Mouse (Mus musculus) large intestine, adult 2 months (tissue): ENCODE results near the gene Inpp1. TPM values are rescaled to one million over a fixed set of nuclear protein-coding genes. Genes with fewer than 3 reads are reported as not detected.

Source experiments
- DNase-seq: peaks from one replicate; pipeline ENCODE4 v3.0.0-alpha.2; 2012; ENCODE audit warnings: low read depth, low spot score
- WGBS: fragments of 180-500 bp; shearing (Covaris S2); methylation state at CpG from one replicate; pipeline ENCODE4 v1.1.7; 2018; 5-methylcytosine and 5-hydroxymethylcytosine counted together
- polyA plus RNA-seq: library from polyadenylated mRNA; depleted of rRNA; stranded (reverse); fragments of >200 nt; gene quantifications from 2 replicates; pipeline ENCODE4 v1.2.3, GENCODE M21; 2012; rRNA removed

Gene Inpp1
- polyA plus RNA-seq = 6.5 and 13.4 TPM in 2 replicates

DNA sequence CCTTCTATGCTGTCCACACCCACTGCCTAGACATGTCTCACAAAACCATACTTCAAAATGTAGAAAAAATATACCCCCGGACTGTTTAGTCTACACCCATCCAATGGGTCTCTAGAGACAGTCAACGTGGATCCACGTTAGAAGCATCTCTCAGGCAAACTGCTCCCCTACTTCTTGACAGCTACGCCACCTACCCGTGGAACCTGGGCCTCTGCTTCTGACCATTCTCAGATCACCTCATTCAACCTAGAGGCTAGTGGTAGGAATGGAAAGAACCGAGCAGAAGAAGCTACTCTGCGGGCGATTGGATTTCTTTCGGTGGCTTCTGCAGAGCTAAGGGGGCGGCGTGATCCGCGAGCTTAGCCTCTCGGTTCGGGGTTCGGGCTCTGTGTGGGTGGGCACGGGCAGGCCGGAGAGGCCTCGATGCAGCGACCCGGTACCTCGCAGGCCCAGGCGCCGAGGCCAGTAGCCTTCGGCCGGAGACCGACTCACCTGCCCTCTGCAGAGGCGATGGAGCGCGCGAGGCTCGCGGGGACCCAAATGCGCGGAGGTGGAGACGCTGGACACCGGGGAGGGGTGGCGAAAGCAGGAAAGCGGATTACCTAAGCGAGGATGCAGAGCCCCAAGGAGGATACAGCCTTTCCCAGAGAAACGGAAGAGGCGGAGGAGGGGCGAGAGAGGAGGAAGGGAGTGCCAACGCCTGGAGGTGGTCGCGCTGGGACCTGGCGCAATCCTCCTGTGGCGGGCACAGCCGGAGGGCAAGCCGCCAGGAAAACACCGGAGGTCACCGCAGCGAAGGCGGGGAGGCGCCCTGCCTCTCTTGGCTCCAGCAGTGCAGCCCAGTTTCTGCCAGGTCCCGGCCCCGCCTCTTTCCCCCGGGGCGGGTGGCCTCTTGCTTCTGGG lies at the start of gene Inpp1:
Gene Inpp1 (minus strand): TSS at position 779 of the 903 bp plus-strand sequence.
- under 1% methylated on average over 59 of the region's 59 CpGs for WGBS
- no peak for DNase-seq

DNA sequence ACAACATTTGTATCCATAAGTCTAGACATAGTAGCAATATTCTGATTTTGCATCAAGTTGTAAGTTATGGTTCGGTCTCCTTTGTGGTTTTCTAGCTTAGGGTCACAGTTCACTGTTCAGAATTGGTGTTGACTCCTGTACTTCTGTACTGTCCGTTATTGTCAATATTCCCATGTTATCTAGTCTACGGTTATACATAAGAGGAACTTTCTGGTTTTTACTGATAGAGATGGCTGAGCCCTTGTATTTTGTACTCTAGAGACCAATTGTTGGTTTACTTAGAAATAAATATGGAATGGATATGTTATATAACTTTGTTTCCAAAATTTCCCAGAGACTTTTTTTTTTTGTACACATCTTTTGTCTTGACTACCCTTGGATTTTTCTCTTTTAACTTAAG lies 48.5 kb upstream of the Inpp1 start:
- WGBS = 96% methylated on average over 3 of the region's 3 CpGs
- no peak for DNase-seq

DNA sequence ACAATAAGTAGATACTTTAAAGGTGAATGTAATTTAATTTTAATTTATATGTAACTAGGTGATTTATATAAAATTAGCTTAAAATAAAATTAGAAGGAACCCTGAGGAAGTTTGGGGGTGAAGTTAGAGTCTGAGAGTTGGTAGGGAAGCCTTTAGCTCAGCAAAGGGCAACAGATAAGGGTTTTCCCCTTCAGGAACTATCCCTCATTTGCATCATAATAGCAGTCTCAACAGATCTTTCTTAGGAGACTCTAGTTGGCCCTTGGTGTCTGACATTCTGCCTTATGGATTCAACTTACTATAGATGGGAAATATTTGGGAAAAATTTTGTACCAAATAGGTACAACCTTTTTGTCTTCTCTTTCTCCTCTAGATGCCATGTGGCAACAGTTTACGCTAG lies 46.7 kb upstream of the Inpp1 start:
- WGBS = 100% methylated on average over 1 of the region's 1 CpGs
- no peak for DNase-seq

DNA sequence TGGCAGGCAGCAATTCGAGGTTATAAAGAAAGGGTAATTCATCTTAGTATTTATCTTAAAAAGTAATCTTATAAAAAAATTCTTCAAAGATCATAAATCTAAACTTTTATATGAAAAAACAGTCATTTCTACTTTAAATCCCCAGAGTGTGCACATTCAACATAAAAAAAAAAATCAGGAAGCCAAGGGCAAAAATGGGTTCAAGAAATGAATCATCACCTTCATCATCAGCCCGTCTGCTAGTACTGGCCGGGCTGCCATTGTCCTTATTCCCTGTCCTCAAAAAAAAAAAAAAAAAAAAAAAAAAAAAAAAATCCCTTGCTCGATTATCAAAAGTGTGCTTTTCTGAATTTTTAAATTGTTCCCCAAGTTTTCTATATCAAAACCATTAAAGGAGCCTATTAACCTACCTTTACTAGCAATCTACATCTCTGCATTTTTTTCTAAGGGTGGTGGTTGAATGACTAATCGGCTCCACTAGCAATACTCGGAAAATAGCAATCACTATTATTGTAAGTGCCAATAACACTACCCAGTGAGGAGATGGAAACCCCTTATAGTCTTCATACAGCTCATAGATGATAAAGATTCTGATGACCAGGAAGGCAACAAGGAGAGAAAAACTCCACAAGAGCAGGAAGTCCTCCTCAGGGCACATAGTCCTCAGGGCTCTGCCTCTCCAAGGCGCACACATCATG lies 38.6 kb upstream of the Inpp1 start:
- DNase-seq = no peak
- 70% methylated on average over 7 of the region's 7 CpGs for WGBS

DNA sequence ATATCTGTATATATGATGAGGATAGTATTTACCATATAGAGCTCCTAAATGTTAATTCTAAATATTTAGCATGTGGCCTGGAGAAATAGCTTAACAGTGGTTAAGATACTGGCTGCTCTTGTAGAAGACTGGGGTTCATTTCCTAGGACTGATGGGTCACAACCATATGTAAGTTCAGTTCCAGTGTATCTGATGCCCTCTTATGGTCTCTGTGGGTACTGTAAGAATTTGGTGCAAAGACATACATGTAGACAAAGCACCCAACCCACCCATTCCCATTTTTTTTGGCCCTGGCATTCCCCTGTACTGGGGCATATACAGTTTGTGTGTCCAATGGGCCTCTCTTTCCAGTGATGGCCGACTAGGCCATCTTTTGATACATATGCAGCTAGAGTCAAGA lies 36.5 kb upstream of the Inpp1 start:
- peak; percentile 42 for DNase-seq
- 70% methylated on average over 1 of the region's 1 CpGs for WGBS

DNA sequence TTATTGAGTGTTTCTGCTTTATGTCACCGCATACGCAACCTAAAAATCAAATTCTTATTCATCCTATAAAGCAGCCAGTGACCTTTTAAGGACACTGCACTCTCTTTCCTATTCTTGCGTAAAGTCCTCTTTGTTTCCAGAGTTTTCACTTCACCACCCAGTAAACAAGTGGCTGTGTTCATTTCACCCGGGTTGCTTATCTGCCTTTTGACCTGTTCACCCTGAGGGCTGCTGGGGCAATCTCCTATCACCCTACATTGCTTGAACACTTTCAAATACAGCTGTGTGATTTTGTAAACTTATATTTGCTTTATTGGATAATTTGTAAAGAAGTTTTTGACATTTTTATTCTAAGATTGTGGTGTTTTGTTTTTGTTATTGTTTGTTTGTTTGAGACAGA lies 31.9 kb upstream of the Inpp1 start:
- WGBS = 77% methylated on average over 4 of the region's 4 CpGs
- DNase-seq = no peak

DNA sequence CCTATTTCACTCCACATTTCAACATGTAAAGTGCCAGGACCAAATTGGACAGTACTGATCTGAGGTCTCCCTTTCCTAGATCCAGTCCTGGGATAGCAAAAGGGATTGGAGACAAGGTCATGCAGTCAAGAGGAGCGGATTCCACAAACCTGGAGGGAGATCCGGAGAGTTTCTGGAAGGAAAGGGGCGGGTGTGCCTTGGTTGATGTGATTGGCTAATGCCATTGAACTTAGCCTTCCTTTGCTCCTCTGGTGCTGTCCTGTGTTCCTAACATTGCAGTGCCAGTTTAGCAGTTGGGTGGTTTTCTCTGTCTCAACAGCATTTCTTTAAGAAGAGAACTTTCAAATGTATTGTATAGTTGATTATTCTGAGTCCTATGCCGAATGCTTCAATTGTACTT lies 29.1 kb upstream of the Inpp1 start:
- no peak for DNase-seq
- 79% methylated on average over 4 of the region's 4 CpGs for WGBS

DNA sequence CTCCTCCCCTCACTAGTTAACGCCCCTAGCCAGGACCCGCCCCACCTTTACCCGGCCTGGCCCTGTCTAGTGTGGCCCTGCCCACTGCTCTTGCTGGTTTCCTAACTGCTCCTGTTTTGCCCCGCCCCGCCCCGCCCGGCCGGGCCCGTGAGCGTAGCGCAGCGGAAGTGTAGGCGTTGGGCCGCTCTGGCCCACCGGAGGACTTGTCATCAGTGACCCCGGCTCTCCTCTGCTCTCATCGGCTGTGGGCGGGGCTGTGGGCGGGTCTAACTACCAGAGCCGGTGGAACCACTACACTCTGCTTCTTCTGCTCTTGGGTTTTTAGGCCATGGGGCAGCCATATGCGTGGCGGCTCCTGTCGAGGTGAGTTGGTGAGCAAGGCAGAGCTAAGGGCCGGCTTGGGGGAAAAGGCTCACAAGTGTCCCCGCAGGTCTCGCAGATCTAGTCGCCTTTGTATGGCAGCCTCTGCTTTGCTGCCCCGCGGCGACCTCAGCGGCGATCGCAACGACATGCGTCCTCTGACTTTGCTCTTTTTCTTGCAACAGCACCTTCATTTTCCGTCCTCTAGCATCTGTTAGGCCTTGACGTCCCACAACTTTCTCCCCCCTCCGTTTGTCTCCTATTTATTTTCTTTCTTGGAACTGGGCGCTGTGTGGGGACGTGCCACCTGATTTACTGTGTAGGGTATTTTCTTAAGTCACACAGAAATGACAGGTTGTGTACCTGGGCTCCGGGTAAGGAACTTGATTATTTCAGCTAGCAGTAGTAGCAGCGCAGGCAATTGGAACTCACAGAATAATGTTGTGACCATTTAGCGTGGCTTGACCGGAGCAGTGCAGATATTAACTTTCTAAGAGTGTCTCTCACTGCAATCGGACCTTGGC lies 27.5 kb upstream of the Inpp1 start, which contains the start of gene Hibch:
Gene Hibch (plus strand): TSS at position 148 of the 884 bp plus-strand sequence.
- WGBS = under 1% methylated on average over 45 of the region's 45 CpGs
- peak; percentile 96 for DNase-seq

DNA sequence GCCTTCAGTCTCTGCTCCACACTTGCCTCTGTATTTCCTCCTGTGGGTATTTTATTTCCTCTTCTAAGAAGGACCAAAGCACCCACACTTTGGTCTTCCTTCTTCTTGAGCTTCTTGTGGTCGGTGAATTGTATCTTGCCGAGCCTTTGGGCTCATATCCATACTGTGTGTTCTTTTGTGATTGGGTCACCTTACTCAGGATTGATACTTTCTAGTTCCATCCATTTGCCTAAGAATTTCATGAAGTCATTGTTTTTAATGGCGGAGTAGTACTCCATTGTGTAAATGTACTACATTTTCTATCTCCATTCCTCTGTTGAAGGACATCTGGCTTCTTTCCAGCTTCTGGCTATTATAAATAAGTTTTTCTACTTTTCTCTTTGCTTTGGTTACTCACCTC lies 26.9 kb upstream of the Inpp1 start:
- DNase-seq = peak; percentile 16
- under 1% methylated on average over 3 of the region's 3 CpGs for WGBS

DNA sequence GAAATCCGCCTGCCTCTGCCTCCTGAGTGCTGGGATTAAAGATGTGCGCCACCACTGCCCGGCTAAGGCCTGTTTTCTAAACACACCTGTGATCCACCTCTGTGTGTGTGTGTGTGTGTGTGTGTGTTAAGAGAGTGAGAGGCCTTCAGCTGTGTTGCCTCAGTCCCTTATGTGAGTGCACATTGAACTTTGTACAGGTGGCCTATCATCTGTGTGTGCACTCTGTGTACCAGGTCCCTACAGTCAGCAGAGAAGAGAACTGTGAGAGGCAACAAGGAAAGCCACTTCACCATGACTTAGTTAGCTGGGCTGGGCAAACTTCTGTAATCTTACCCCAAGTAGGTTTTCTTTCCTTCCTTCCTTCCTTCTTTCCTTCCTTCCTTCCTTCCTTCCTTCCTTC lies 21.6 kb upstream of the Inpp1 start:
- 92% methylated on average over 3 of the region's 3 CpGs for WGBS
- DNase-seq = no peak

DNA sequence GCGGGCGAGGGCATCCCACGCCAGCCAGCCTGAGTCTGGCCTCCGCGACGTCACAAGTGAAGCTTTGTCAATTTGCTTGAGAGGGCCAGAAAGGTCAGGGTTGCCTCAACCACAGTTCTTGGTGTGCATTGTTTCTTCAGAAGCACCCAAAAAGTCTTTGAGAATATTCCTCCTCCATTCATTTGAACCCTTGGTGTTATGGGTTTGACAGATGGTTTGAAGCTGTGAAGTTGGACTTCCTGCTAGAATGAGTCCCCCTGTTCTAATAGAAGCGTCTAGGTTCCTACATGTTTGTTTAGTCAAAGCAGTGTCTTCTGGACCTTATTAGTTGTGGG lies 292 bp upstream of the Inpp1 start:
- no peak for DNase-seq
- WGBS = 5% methylated on average over 7 of the region's 7 CpGs

DNA sequence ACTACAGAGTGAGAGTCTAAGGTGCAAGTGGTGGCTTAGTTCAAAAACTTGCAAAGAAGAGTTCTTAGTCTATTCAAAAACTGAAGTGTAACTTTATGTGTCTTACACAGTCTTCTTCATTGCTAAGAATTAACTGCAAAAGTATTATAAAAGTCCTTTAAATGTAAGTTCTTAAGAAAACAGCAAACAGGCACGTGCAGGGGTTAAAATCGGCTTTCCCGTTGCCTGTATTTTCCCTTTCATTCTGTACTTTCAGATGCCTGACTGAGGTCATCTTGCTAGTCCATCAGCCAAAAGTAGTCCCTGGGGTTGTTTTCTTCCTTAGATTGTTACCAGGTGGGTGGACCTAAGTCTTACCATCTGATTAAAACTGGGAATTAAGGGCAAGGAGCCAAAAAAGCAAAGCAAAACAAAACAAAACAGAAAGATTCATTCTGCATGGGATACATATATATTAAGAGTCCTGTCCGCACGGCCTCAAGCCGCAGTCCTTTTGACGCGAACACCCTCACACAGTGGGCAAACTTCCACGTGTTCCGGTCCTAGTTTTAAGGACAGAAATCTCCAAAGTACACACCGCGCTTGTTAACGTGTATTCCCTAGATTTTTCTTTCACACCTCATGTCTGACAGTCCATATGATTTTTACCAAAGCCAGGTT lies 1.1 kb downstream of the Inpp1 start:
- 41% methylated on average over 13 of the region's 13 CpGs for WGBS
- no peak for DNase-seq

DNA sequence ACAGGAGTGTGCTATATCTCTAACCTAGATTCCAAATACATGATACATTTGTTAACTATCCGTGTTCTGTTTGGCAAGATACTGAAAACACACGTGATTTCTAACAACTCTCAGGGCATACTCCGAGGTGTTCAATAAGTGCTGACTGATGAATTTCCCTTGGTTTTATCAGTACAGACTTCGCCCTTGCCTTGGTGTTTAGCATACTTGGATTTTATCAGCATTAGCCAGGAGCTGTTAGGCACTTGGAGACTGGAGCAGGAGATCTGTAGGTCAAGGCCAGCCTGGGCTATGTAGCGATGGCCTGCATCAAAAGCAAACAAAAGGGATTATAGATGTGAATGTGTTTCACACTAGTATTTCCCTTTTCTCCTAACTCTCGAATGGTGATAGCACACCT lies 9.0 kb downstream of the Inpp1 start:
- no peak for DNase-seq
- 77% methylated on average over 6 of the region's 6 CpGs for WGBS

DNA sequence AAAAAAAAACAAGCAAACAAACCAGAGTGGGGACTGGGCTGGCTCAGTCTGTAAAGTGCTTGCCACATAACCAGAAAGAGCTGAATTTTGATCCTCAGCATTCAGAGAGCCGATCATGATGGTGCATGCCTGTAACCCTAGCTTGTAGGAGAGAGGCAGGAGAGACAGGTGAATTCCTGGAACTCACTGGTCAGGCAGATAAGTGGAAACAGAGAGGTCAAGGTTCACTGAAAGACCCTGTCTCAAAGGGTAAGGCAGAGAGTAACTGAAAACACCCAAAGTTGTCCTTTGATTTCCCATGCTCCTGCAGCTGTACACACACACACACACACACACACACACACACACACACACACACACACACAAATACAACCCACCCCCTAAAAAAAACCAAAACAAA lies 12.4 kb downstream of the Inpp1 start:
- DNase-seq = no peak
- WGBS = 93% methylated on average over 1 of the region's 1 CpGs

DNA sequence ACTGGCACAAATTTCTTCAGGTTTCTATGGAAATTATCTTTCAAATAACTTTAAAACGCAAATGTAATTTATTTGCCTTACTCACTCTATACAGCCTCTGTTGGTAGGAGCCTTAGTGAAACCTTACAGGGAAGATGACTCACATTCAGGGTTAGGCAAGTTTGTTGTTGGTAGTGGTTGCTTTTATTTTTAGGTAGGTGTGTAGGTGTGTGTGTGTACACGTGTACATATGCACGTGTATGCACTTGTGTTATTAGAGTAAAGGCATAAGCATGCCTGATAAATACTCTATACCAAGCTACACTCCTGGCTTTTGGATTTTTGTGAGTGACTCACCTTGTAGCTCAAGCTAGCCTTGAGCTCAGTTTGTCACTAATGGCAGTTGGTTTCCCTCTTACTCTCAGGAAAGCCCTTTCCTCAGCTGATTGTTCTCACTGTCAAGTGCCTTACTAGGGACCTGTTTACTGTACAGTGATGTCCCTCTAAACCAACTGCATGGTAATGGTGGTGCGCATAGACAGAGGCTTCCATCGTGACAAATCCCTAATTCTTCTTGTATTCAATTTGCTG lies 15.0 kb downstream of the Inpp1 start:
- no peak for DNase-seq
- 76% methylated on average over 5 of the region's 5 CpGs for WGBS

DNA sequence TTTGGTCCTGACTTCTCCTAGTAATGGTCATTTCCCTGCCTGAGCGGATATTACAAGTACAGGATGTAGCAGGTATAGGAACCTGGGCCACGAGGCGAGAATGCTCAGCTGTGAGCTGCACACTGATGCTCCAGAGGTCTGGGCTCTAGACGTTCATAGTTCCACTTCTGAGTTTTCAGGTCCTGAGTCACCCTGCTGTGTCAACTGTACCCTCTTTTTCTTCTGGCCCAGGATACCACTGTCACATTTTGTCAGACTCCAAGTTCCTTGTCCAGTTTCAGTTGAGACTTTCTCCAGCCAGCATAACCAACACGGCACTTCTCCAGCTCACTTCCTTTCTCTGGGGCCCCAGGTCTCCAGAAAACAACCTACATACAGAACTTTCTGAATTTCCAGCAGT lies 15.8 kb downstream of the Inpp1 start:
- no peak for DNase-seq
- 84% methylated on average over 5 of the region's 5 CpGs for WGBS

DNA sequence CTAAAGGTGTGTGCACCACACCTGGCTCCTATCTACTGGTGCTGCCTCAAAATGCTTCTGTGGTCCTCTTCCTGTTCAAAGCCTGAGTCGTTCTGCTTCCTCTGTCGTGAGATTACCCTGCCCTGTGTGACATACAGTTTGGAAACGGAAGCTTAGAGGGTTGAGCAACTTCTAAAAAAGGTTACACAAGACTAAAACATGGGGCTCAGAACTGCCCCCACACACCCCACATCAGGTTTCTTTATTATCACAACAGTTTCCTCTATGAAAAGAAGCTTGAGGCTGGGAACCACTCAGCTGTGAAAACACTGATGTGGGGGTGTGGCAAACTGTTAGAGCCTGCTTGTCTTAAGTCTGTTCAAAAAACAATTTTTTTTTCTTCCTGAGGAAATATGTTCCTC lies 17.1 kb downstream of the Inpp1 start:
- DNase-seq = no peak
- 10% methylated on average over 3 of the region's 3 CpGs for WGBS

DNA sequence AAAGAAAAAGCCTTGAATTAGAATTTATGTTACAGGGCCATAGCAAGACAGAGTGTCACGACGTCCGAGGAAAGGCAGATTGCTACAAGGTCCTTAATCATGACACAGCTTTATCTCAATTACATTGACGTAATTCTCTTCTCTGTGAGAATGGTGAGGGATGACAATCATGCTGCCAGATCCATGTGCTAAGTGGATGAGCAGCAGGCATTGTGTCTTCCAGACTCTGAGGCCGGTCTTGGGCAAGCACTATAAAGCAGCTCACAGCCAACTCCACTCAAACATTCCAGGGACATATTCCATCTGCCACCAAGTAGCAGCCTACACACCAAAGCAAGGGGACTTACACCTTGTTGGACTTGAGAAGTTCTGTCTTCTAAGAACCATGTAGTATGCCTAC lies 17.7 kb downstream of the Inpp1 start:
- no peak for DNase-seq
- 8% methylated on average over 5 of the region's 5 CpGs for WGBS

DNA sequence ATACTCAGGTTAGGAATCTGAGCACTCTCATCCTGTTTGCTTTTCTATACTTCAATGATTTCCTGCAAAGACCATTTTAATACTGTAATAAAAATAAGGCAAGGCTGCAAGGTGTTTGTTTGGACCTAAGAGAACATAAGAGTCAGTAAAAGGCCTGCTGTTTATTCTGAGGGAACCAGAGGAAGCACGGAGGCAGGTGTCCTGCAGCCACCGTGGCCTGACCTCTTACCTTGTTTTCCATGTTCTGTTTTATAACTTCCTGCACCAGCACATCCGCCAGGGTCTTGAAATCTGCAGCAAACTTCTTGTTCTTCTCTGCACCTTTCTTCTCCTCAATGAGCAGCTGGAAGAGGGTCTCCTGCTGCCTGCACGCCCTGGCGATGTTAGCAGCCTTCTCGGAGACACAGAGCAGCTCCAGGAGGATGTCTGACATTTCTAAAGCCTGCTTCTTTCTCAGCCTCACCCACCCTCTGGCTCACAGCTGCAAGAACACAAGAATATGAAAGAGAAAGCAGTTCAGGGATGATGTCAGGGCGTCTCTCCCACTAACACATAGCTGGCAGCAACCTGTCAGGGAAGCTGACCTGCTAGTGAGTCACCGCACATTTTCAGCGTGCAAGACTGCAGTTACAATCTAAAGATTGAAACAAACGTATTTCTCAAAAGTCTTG lies 18.3 kb downstream of the Inpp1 start:
- peak; percentile 73 for DNase-seq
- WGBS = 6% methylated on average over 10 of the region's 10 CpGs
